Mouse (Mus musculus) E14TG2a.4 (cell line): ENCODE results near the gene Lamb3.

Experiments
- H3K27me3 ChIP-seq: 2 replicates; pipeline ENCODE4 v1.6.1; 2014; ENCODE audit warnings: low read length, control low read depth; ENCODE audit not compliant: insufficient read depth
- H3K36me3 ChIP-seq: 2 replicates; pipeline ENCODE4 v1.6.1; 2014; ENCODE audit warnings: low read length, control low read depth; ENCODE audit not compliant: insufficient read depth
- H3K4me1 ChIP-seq: replicated peaks from 2 replicates; pipeline ENCODE4 v1.6.1; 2014; ENCODE audit warnings: low read depth, low read length, control low read depth
- H3K4me3 ChIP-seq: replicated peaks from 2 replicates; pipeline ENCODE4 v1.5.1; 2014; ENCODE audit warnings: mild to moderate bottlenecking, low read length
- H3K9me3 ChIP-seq: 2 replicates; pipeline ENCODE4 v1.6.1; 2014; ENCODE audit warnings: low read length, control low read depth
- CTCF ChIP-seq: conservative IDR thresholded peaks from 2 replicates; pipeline ENCODE4 v1.5.1; 2014; ENCODE audit warnings: low read length
- NANOG ChIP-seq: IDR thresholded peaks from 2 replicates; pipeline ENCODE4 v1.6.1; 2014; ENCODE audit warnings: borderline replicate concordance, low read length, mixed read lengths
- POU5F1 ChIP-seq: IDR thresholded peaks from 2 replicates; pipeline ENCODE4 v1.6.1; 2014; ENCODE audit warnings: low read length, borderline replicate concordance

Lamb3 gene

GRCm38 (mm10) chr1:193207503-193207902, at the start of gene Lamb3:
TSS of gene Lamb3 (plus strand) at chr1:193207699.
- no peaks in the 10 kb centered on the region for H3K36me3 ChIP-seq
- no peak within 1 kb of the TSS for H3K4me3 ChIP-seq
- H3K27me3 ChIP-seq: no peaks in the 10 kb centered on the region
- no peak for TF ChIP-seq NANOG
- no peak for TF ChIP-seq POU5F1
- no peak for TF ChIP-seq CTCF
- no peaks in the 10 kb centered on the region for H3K4me1 ChIP-seq
- H3K9me3 ChIP-seq: no peaks in the 10 kb centered on the region

- TF ChIP-seq CTCF (no peak), POU5F1 (no peak), NANOG (no peak)
- Histone ChIP-seq H3K4me1 (peaks cover 27% of the 10 kb centered on the region), H3K9me3 (no peaks in the 10 kb centered on the region), H3K4me3 (no peak overlapping the region), H3K36me3 (no peaks in the 10 kb centered on the region), H3K27me3 (peaks cover 43% of the 10 kb centered on the region)
Observed at GRCm38 (mm10) chr1:193159163-193159562, 48.3 kb upstream of the Lamb3 start.

- Histone ChIP-seq H3K9me3 (no peaks in the 10 kb centered on the region), H3K27me3 (peaks cover 38% of the 10 kb centered on the region), H3K36me3 (no peaks in the 10 kb centered on the region), H3K4me1 (peaks cover 25% of the 10 kb centered on the region), H3K4me3 (no peak overlapping the region)
- TF ChIP-seq POU5F1 (no peak), CTCF (no peak), NANOG (no peak)
Observed at GRCm38 (mm10) chr1:193159613-193160012, 47.9 kb upstream of the Lamb3 start.

- Histone ChIP-seq H3K4me1 (peaks cover 25% of the 10 kb centered on the region), H3K4me3 (no peak overlapping the region), H3K36me3 (no peaks in the 10 kb centered on the region), H3K9me3 (no peaks in the 10 kb centered on the region), H3K27me3 (peaks cover 31% of the 10 kb centered on the region)
- TF ChIP-seq CTCF: no peak
- no peak for TF ChIP-seq POU5F1
- no peak for TF ChIP-seq NANOG
Observed at GRCm38 (mm10) chr1:193160317-193161032, 47.0 kb upstream of the Lamb3 start.

GRCm38 (mm10) chr1:193167746-193168145, 39.8 kb upstream of the Lamb3 start, which contains the start of gene A130010J15Rik:
TSS of gene A130010J15Rik (plus strand) at chr1:193168046.
- 0 out of 2 replicates have a peak, but pooled peaks cover 8% of the 10 kb centered on the region for H3K36me3 ChIP-seq
- no peak for TF ChIP-seq POU5F1
- no peak for TF ChIP-seq NANOG
- no peak for TF ChIP-seq CTCF
- peaks cover 9% of the 10 kb centered on the region for H3K4me1 ChIP-seq
- no peak within 1 kb of the TSS for H3K4me3 ChIP-seq
- peaks cover 6% of the 10 kb centered on the region; the same call in 1 of the 2 replicates for H3K27me3 ChIP-seq
- H3K9me3 ChIP-seq: no peaks in the 10 kb centered on the region

- peaks cover 16% of the 10 kb centered on the region for H3K4me1 ChIP-seq
- no peak for TF ChIP-seq POU5F1
- TF ChIP-seq NANOG: no peak
- no peak for TF ChIP-seq CTCF
Observed at GRCm38 (mm10) chr1:193169228-193169627, 38.3 kb upstream of the Lamb3 start.

GRCm38 (mm10) chr1:193169856-193170255, 37.6 kb upstream of the Lamb3 start:
- H3K4me3 ChIP-seq: no peak overlapping the region
- peaks cover 8% of the 10 kb centered on the region; the same call in 1 of the 2 replicates for H3K36me3 ChIP-seq
- no peak for TF ChIP-seq NANOG

More at GRCm38 (mm10) chr1:193169228-193169627, 38.3 kb upstream of the Lamb3 start:
- Histone ChIP-seq H3K27me3 (no peaks in the 10 kb centered on the region), H3K4me3 (no peak overlapping the region), H3K36me3 (0 out of 2 replicates have a peak, but pooled peaks cover 8% of the 10 kb centered on the region), H3K9me3 (no peaks in the 10 kb centered on the region)

GRCm38 (mm10) chr1:193172991-193173809, 34.3 kb upstream of the Lamb3 start:
- Histone ChIP-seq H3K27me3 (no peaks in the 10 kb centered on the region), H3K9me3 (no peaks in the 10 kb centered on the region), H3K36me3 (peaks cover 10% of the 10 kb centered on the region; the same call in 1 of the 2 replicates), H3K4me3 (peak overlapping the region; percentile 89), H3K4me1 (peaks cover 25% of the 10 kb centered on the region)
- no peak for TF ChIP-seq POU5F1
- TF ChIP-seq NANOG: no peak
- no peak for TF ChIP-seq CTCF

More at GRCm38 (mm10) chr1:193169856-193170255, 37.6 kb upstream of the Lamb3 start:
- H3K27me3 ChIP-seq: no peaks in the 10 kb centered on the region
- no peaks in the 10 kb centered on the region for H3K9me3 ChIP-seq
- peaks cover 22% of the 10 kb centered on the region for H3K4me1 ChIP-seq
